Mouse (Mus musculus) neural tube, embryonic 15.5 days (tissue): Measurements from ENCODE around the gene Ctsr. TPM values are rescaled to one million over a fixed set of nuclear protein-coding genes. Genes with fewer than 3 reads are reported as not detected.
"Not testable (repeated sequence)": the region's sequence is repeated elsewhere in the genome, so short reads cannot be mapped to it uniquely, and the experiment has no call there.

ENCODE experiments used
- ATAC-seq: fragments of 200-750 bp; cut with Nextera tagmentation; 2 replicates; pipeline ENCODE4 v1.8.0; 2017; ENCODE audit warnings: mild to moderate bottlenecking, moderate TSS enrichment, moderate library complexity; ENCODE audit not compliant: low FRiP score
- H3K27ac ChIP-seq: fragments of 300-500 bp; sonication (generic); replicated peaks from 2 replicates; pipeline ENCODE4 v1.5.1; 2015; ENCODE audit warnings: mild to moderate bottlenecking, inconsistent platforms
- H3K27me3 ChIP-seq: fragments of 300-500 bp; sonication (generic); replicated peaks from 2 replicates; pipeline ENCODE4 v1.6.1; 2015; ENCODE audit warnings: inconsistent platforms
- H3K36me3 ChIP-seq: fragments of 300-500 bp; sonication (generic); 2 replicates; pipeline ENCODE4 v1.6.1; 2015; ENCODE audit warnings: inconsistent platforms
- H3K4me1 ChIP-seq: fragments of 300-500 bp; sonication (generic); 2 replicates; pipeline ENCODE4 v1.6.1; 2015; ENCODE audit warnings: inconsistent platforms
- H3K4me2 ChIP-seq: fragments of 300-500 bp; sonication (generic); 2 replicates; pipeline ENCODE4 v1.6.1; 2015; ENCODE audit warnings: inconsistent platforms, mild to moderate bottlenecking, moderate library complexity
- H3K4me3 ChIP-seq: fragments of 300-500 bp; sonication (generic); replicated peaks from 2 replicates; pipeline ENCODE4 v1.5.1; 2015; ENCODE audit warnings: mild to moderate bottlenecking, inconsistent platforms
- H3K9ac ChIP-seq: fragments of 300-500 bp; sonication (generic); replicated peaks from 2 replicates; pipeline ENCODE4 v1.6.1; 2015; ENCODE audit warnings: mild to moderate bottlenecking, inconsistent platforms
- H3K9me3 ChIP-seq: fragments of 300-500 bp; sonication (generic); replicated peaks from 2 replicates; pipeline ENCODE4 v1.6.1; 2016; ENCODE audit warnings: inconsistent platforms
- WGBS: fragments of 180-500 bp; shearing (Covaris S2); methylation state at CpG from one replicate; pipeline ENCODE4 v1.1.7; 2015; ENCODE audit warnings: mixed read lengths; 5-methylcytosine and 5-hydroxymethylcytosine counted together
- polyA plus RNA-seq: library from polyadenylated mRNA; unstranded; fragments of >200 nt; fragmentation: Nextera tagmentation; extraction: Ambion mirVana; gene quantifications from 2 replicates; pipeline ENCODE4 v1.2.1, GENCODE M21; 2015

The Ctsr gene
- not detected in 2 replicates for polyA plus RNA-seq

GRCm38 (mm10) chr13:61164156-61164555 lies at the start of gene Ctsr:
Gene Ctsr, minus strand, starts transcription at chr13:61164256.
- Histone ChIP-seq H3K27me3 (no peaks in the 10 kb centered on the region), H3K4me3 (no peak within 1 kb of the TSS), H3K4me2 (no peak within 1 kb of the TSS), H3K4me1 (no peaks in the 10 kb centered on the region), H3K27ac (no peak within 1 kb of the TSS), H3K9ac (no peak within 1 kb of the TSS), H3K36me3 (no peaks in the 10 kb centered on the region), H3K9me3 (peaks cover 21% of the 10 kb centered on the region; the same call in 1 of the 2 replicates)
- 87% methylated on average over 1 of the region's 1 CpGs for WGBS
- ATAC-seq: no peak

DNA sequence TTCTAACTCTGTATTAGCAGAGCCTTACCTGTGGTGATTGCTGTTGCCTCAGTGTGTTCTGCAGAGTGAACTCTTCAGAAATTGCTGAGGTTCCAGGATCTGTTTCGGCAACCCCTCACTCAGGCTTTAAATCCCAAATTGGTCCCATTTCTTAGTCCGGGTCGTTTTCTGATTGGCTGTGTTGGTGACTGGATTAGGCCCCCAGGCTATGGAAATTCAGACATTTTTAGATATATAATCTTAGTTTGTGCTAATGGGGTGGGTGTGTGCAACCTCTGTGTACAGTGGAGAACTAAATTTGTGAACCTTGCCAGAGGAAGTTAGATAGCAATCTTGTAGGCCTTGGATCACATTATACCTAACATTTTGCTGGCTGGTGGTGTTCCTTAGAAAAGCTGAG lies 39.3 kb upstream of the Ctsr start, which contains the start of gene Cts6:
Cts6 (minus strand) TSS at position 101 of the 400 bp plus-strand sequence.
- Histone ChIP-seq H3K4me1 (no peaks in the 10 kb centered on the region), H3K9me3 (peaks cover 28% of the 10 kb centered on the region; the same call in 1 of the 2 replicates), H3K9ac (no peak within 1 kb of the TSS), H3K27ac (no peak within 1 kb of the TSS), H3K36me3 (no peaks in the 10 kb centered on the region), H3K4me2 (no peak within 1 kb of the TSS), H3K27me3 (no peaks in the 10 kb centered on the region), H3K4me3 (no peak within 1 kb of the TSS)
- no peak for ATAC-seq
- WGBS: 92% methylated on average over 3 of the region's 3 CpGs

DNA sequence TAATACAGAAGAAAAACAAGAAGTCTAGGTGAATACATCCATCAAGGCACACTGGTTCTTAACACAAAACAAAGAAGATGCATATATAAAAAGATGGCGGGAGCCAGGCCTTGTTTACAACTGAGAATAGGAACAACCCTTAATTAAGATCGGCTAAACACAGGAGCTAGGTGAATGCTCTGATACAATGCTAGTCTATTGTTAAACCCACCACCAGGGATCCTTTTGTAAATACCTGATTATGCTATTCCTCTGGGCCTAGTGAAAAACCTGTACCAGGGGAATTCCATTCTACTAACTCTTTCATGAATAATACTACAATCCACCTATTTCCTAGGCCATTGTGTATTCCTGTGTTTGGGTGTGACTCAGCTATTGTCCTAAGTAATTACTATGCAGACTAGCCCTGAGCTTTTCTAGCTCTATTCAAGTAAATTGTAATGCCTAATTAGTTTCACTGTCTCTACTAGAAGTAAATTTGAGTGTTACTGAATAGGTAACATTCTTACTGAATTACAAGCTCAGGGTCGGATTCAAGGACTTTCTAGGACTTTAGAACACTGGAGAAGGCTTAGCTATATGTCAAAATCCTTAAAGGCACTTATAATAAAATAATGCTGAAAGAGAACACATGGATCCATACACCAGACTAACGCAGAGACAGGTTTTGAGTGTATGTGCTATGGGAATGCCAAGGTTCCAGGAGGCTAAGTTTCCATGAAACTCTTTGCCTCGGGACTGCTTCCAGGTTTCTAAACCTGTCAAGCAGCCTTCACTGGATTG lies 21.3 kb upstream of the Ctsr start:
- H3K4me2 ChIP-seq, H3K27me3 ChIP-seq, H3K9me3 ChIP-seq, ATAC-seq, H3K27ac ChIP-seq, H3K4me3 ChIP-seq, H3K4me1 ChIP-seq, H3K36me3 ChIP-seq, H3K9ac ChIP-seq: not testable (repeated sequence)
- 77% methylated on average over 5 of the region's 5 CpGs for WGBS

DNA sequence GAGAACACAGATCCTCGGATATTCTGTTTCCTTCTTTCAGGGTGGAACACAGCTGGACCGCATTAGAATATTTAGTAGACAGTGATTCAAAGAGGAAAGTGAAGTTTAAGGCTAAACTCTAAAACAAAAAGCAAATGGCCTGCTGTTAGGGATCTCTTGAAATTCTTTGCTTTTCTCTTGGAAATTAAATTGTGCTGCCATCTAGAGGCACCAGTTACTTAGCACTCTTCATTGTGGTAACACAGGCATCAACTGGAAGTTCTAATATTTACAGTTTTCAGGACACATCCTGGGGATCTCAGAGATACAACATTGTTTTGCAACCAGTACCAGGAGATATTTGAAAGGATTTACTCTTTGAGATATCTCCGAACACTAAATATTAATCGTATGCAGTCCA lies 566 bp upstream of the Ctsr start:
- no peak overlapping the region for H3K4me2 ChIP-seq
- no peak for ATAC-seq
- peaks cover 20% of the 10 kb centered on the region; the same call in 1 of the 2 replicates for H3K9me3 ChIP-seq
- H3K9ac ChIP-seq: no peak overlapping the region
- H3K27me3 ChIP-seq: no peaks in the 10 kb centered on the region
- no peaks in the 10 kb centered on the region for H3K4me1 ChIP-seq
- no peak overlapping the region for H3K4me3 ChIP-seq
- H3K27ac ChIP-seq: no peak overlapping the region
- 87% methylated on average over 4 of the region's 4 CpGs for WGBS
- no peaks in the 10 kb centered on the region for H3K36me3 ChIP-seq

Other genes starting within 250 kb of the Ctsr start
- not detected in 2 replicates for gene Gm49393, start 228.7 kb downstream of the Ctsr start, polyA plus RNA-seq
- 0.23 and 1.7 TPM in 2 replicates for gene Gm49391, start 227.7 kb downstream of the Ctsr start, polyA plus RNA-seq
- gene Ctla2a, start 227.6 kb downstream of the Ctsr start, polyA plus RNA-seq: 16.3 and 27.7 TPM in 2 replicates
- not detected in 2 replicates for gene Tpbpa, start 222.3 kb downstream of the Ctsr start, polyA plus RNA-seq
- gene Ctsj, start 158.3 kb downstream of the Ctsr start, polyA plus RNA-seq: not detected in 2 replicates
- not detected in 2 replicates for gene Ctsq, start 123.6 kb downstream of the Ctsr start, polyA plus RNA-seq
- not detected in 2 replicates for gene Cts6, start 39.2 kb upstream of the Ctsr start, polyA plus RNA-seq
- not detected in 2 replicates for gene Cts8, start 91.1 kb upstream of the Ctsr start, polyA plus RNA-seq
- not detected in 2 replicates for gene Gm49398, start 124.6 kb upstream of the Ctsr start, polyA plus RNA-seq
- not detected in 2 replicates for gene Cts7, start 193.9 kb upstream of the Ctsr start, polyA plus RNA-seq